Mouse (Mus musculus) lung, embryonic 14.5 days (tissue): ENCODE measurements around the gene Acaa1a. TPM values are rescaled to one million over a fixed set of nuclear protein-coding genes. Genes with fewer than 3 reads are reported as not detected.

ENCODE experiments used
- ATAC-seq: fragments of 200-750 bp; cut with Nextera tagmentation; 2 replicates; pipeline ENCODE4 v1.8.0; 2017; ENCODE audit warnings: mild to moderate bottlenecking, moderate TSS enrichment, moderate library complexity; ENCODE audit not compliant: insufficient read depth
- DNase-seq: peaks from one replicate; pipeline ENCODE4 v3.0.0-alpha.2; 2015
- H3K27ac ChIP-seq: fragments of 300-500 bp; sonication (generic); 2 replicates; pipeline ENCODE4 v1.5.1; 2014; ENCODE audit warnings: low read depth, mild to moderate bottlenecking, moderate library complexity
- H3K27me3 ChIP-seq: fragments of 300-500 bp; sonication (generic); 2 replicates; pipeline ENCODE4 v1.6.1; 2014; ENCODE audit warnings: low read length, control low read depth; ENCODE audit not compliant: insufficient read depth
- H3K36me3 ChIP-seq: fragments of 300-500 bp; sonication (generic); 2 replicates; pipeline ENCODE4 v1.6.1; 2014; ENCODE audit warnings: control low read depth; ENCODE audit not compliant: insufficient read depth
- H3K4me1 ChIP-seq: fragments of 300-500 bp; sonication (generic); 2 replicates; pipeline ENCODE4 v1.6.1; 2014; ENCODE audit warnings: antibody characterized with exemption, control low read depth; ENCODE audit not compliant: insufficient read depth
- H3K4me2 ChIP-seq: fragments of 300-500 bp; sonication (generic); 2 replicates; pipeline ENCODE4 v1.6.1; 2014; ENCODE audit warnings: mild to moderate bottlenecking
- H3K4me3 ChIP-seq: fragments of 300-500 bp; sonication (generic); 2 replicates; pipeline ENCODE4 v1.5.1; 2014; ENCODE audit warnings: low read depth, low read length
- H3K9ac ChIP-seq: fragments of 300-500 bp; sonication (generic); 2 replicates; pipeline ENCODE4 v1.6.1; 2014
- H3K9me3 ChIP-seq: fragments of 300-500 bp; sonication (generic); 2 replicates; pipeline ENCODE4 v1.6.1; 2016; ENCODE audit warnings: low read depth, low read length, control low read depth
- CTCF ChIP-seq: IDR thresholded peaks from 2 replicates; pipeline ENCODE4 v1.5.1; 2016; ENCODE audit warnings: antibody characterized with exemption, low read depth
- WGBS: fragments of 180-500 bp; shearing (Covaris S2); extraction: QIAGEN DNeasy Blood & Tissue Kit; methylation state at CpG from one replicate; pipeline ENCODE4 v1.1.7; 2014; 5-methylcytosine and 5-hydroxymethylcytosine counted together
- polyA plus RNA-seq: library from polyadenylated mRNA; unstranded; fragments of >200 nt; fragmentation: Nextera tagmentation; extraction: Ambion mirVana; gene quantifications from 2 replicates; pipeline ENCODE4 v1.2.1, GENCODE M21; 2014

Acaa1a gene
- 80.4 and 87.1 TPM in 2 replicates for polyA plus RNA-seq

- peak within 1 kb of the TSS; percentile 71 for H3K4me3 ChIP-seq
- TF ChIP-seq CTCF, result peak; percentile 47
- H3K27ac ChIP-seq, result peak within 1 kb of the TSS; percentile 94
- WGBS, result under 1% methylated on average over 43 of the region's 43 CpGs
- no peaks in the 10 kb centered on the region for H3K27me3 ChIP-seq
- H3K4me1 ChIP-seq, result peaks cover 7% of the 10 kb centered on the region
- no peaks in the 10 kb centered on the region for H3K9me3 ChIP-seq
- peaks cover 21% of the 10 kb centered on the region; the same call in 1 of the 2 replicates for H3K36me3 ChIP-seq
- peak within 1 kb of the TSS; percentile 70 for H3K9ac ChIP-seq
- no peak for ATAC-seq
- peak; percentile 82 for DNase-seq
- peak within 1 kb of the TSS; percentile 91 for H3K4me2 ChIP-seq
Observed at GRCm38 (mm10) chr9:119339558-119340211, at the start of gene Acaa1a. Gene Acaa1a, plus strand, starts transcription at chr9:119339676.

GRCm38 (mm10) chr9:119290791-119291190 is 48.7 kb upstream of the Acaa1a start:
- Histone ChIP-seq H3K9me3 (no peaks in the 10 kb centered on the region), H3K4me3 (no peak overlapping the region), H3K9ac (no peak overlapping the region), H3K36me3 (peaks cover 20% of the 10 kb centered on the region; the same call in 1 of the 2 replicates), H3K4me1 (no peaks in the 10 kb centered on the region), H3K27ac (no peak overlapping the region), H3K4me2 (no peak overlapping the region), H3K27me3 (no peaks in the 10 kb centered on the region)
- TF ChIP-seq CTCF, result no peak
- ATAC-seq (no peak), DNase-seq (no peak)
- WGBS, result 84% methylated on average over 3 of the region's 3 CpGs

DNA sequence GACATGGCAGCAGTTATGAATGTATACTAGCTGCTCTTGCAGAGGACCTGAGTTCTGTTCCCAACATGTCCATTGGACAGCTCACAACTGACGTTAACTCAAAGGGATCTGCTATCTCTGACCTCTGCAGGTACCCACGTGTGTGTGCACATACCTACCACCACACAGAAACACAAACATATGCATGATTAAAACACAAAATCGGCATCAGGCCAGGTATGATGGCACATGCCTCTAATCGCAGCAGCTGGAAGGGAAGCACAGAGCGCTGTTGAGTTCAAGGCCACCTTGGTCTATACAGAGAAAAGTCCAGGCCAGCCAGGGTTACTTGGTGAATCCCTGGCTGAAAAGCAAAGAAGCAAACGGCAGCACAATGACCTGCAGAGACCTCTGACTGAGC is 41.8 kb upstream of the Acaa1a start:
- no peak for TF ChIP-seq CTCF
- H3K27me3 ChIP-seq, result no peaks in the 10 kb centered on the region
- H3K9me3 ChIP-seq, result no peaks in the 10 kb centered on the region
- 77% methylated on average over 6 of the region's 6 CpGs for WGBS
- H3K4me1 ChIP-seq, result no peaks in the 10 kb centered on the region
- H3K4me2 ChIP-seq, result no peak overlapping the region
- ATAC-seq, result no peak
- H3K9ac ChIP-seq, result no peak overlapping the region
- peaks cover 19% of the 10 kb centered on the region; the same call in 1 of the 2 replicates for H3K36me3 ChIP-seq
- H3K27ac ChIP-seq, result no peak overlapping the region
- no peak overlapping the region for H3K4me3 ChIP-seq
- no peak for DNase-seq

- peaks cover 19% of the 10 kb centered on the region; the same call in 1 of the 2 replicates for H3K36me3 ChIP-seq
- DNase-seq (no peak), ATAC-seq (no peak)
- H3K27ac ChIP-seq, result no peak overlapping the region
- no peak overlapping the region for H3K4me3 ChIP-seq
- 67% methylated on average over 3 of the region's 3 CpGs for WGBS
- H3K9ac ChIP-seq, result no peak overlapping the region
- no peaks in the 10 kb centered on the region for H3K4me1 ChIP-seq
- no peaks in the 10 kb centered on the region for H3K9me3 ChIP-seq
- no peak overlapping the region for H3K4me2 ChIP-seq
- no peak for TF ChIP-seq CTCF
- no peaks in the 10 kb centered on the region for H3K27me3 ChIP-seq
Observed at GRCm38 (mm10) chr9:119298563-119298962, 40.9 kb upstream of the Acaa1a start.

- DNase-seq (no peak), ATAC-seq (no peak)
- Histone ChIP-seq H3K36me3 (peaks cover 16% of the 10 kb centered on the region; the same call in 1 of the 2 replicates), H3K27me3 (no peaks in the 10 kb centered on the region), H3K4me1 (no peaks in the 10 kb centered on the region), H3K27ac (no peak overlapping the region), H3K4me2 (no peak overlapping the region), H3K9ac (no peak overlapping the region), H3K9me3 (no peaks in the 10 kb centered on the region), H3K4me3 (no peak overlapping the region)
- WGBS, result 85% methylated on average over 7 of the region's 7 CpGs
- TF ChIP-seq CTCF, result no peak
Observed at GRCm38 (mm10) chr9:119305863-119306262, 33.6 kb upstream of the Acaa1a start.

DNA sequence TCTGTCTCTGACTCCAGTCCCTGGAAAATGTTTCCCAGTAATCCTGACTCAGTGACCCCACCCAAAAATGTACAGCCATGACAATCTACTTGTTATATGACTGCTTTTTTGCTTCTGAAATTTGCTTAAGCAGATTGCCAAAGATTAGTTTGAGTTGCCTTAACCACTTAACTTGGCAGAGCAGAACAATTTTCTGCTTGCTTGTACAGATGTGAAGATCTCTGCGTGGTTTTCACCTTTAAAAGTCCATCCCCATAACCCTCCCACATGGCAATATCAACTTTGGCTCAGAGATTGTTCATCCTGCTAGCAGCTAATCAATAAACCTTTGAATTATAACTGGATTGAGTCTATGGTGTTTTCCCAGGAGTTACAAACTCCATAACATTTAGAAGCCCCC is 30.4 kb upstream of the Acaa1a start:
- no peaks in the 10 kb centered on the region for H3K9me3 ChIP-seq
- H3K4me3 ChIP-seq, result no peak overlapping the region
- no peak for TF ChIP-seq CTCF
- DNase-seq (no peak), ATAC-seq (no peak)
- WGBS, result 74% methylated on average over 1 of the region's 1 CpGs
- no peak overlapping the region for H3K9ac ChIP-seq
- H3K4me2 ChIP-seq, result no peak overlapping the region
- no peaks in the 10 kb centered on the region for H3K4me1 ChIP-seq
- H3K27ac ChIP-seq, result no peak overlapping the region
- H3K36me3 ChIP-seq, result no peaks in the 10 kb centered on the region
- H3K27me3 ChIP-seq, result no peaks in the 10 kb centered on the region

- Histone ChIP-seq H3K27me3 (no peaks in the 10 kb centered on the region), H3K9ac (no peak overlapping the region), H3K27ac (no peak overlapping the region), H3K4me2 (no peak overlapping the region), H3K9me3 (no peaks in the 10 kb centered on the region), H3K36me3 (no peaks in the 10 kb centered on the region), H3K4me3 (no peak overlapping the region), H3K4me1 (no peaks in the 10 kb centered on the region)
- DNase-seq (no peak), ATAC-seq (no peak)
- TF ChIP-seq CTCF, result no peak
- 86% methylated on average over 10 of the region's 10 CpGs for WGBS
Observed at GRCm38 (mm10) chr9:119313096-119313495, 26.4 kb upstream of the Acaa1a start.
